23 mouse cellular contexts compared by ENCODE assay signal in the genomic region with DNA sequence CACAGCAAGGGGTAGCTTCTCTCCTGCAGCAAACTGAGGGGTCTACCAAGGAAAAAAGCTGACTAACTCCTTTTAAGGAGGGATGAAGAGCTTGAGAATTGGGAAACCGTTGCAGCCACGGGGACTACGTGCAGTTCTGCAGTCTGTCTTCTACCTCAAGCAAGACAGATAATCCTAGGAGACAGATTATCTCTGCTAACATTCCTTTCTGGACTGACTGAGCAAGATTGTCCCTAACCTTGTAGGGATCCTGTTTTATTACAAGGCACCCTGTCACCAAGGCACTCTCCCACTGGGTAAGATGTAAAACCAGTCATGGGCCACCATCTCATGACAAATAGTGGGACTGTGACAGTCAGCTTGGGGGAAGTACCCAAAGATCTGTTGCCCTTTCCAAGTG. TPM values are rescaled to one million over a fixed set of nuclear protein-coding genes. Genes with fewer than 3 reads are reported as not detected.
A peak's percentile ranks its signal among the peaks of the same experiment; 100 is the strongest.
DNase-seq lines count a peak whose midpoint lies in the region; ATAC-seq lines count a peak whose summit lies in the region.
"Had no signal": no experiment of that assay in that cellular context is flagged by ENCODE, and none has a peak within 500 bp of the region (broad histone marks: within the 10 kb centered on the region; RNA-seq: fewer than 3 reads in every experiment).

No protein-coding gene starts in this region.

- intact Hi-C loops in heart, postnatal 10 days (cut with DNase I) = loop anchor here (5.0 kb wide), 1 partner anchor 191 kb away; the partner anchor contains the start of gene Gimap3

- H3K27ac ChIP-seq in heart, embryonic 10.5 days = peak overlapping the region; percentile 84
- H3K27ac ChIP-seq in heart, embryonic 14.5 days (replicated peaks in 1 of 2; ENCODE audit: control insufficient read depth in 1 of 2, insufficient read depth in 1 of 2, low read depth in 2 of 2, low read length in 2 of 2) = peak overlapping the region; percentile 7 to 42
- no peak overlapping the region for H3K27ac ChIP-seq in midbrain, embryonic 11.5 days (ENCODE audit: low read depth, low read length)
- H3K27ac ChIP-seq in midbrain, embryonic 14.5 days (replicated peaks; ENCODE audit: low read depth, low read length) = no peak overlapping the region
- H3K27ac ChIP-seq in kidney, embryonic 14.5 days (ENCODE audit: low read depth, low read length) = no peak overlapping the region
- H3K27ac ChIP-seq: embryonic facial prominence, embryonic 12.5 days; forebrain, embryonic 15.5 days; hindbrain, embryonic 13.5 days; hindbrain, postnatal 0 days had no signal

- H3K9ac ChIP-seq in heart, embryonic 14.5 days (ENCODE audit: low read length) = no peak overlapping the region
- no peak overlapping the region for H3K9ac ChIP-seq in midbrain, embryonic 11.5 days (ENCODE audit: low read length)
- H3K9ac ChIP-seq in midbrain, embryonic 14.5 days (replicated peaks; ENCODE audit: low read length) = no peak overlapping the region
- H3K9ac ChIP-seq in kidney, embryonic 14.5 days (ENCODE audit: low read depth, low read length) = no peak overlapping the region
- H3K9ac ChIP-seq: embryonic facial prominence, embryonic 12.5 days; forebrain, embryonic 15.5 days; hindbrain, embryonic 13.5 days had no signal

- H3K4me2 ChIP-seq in heart, embryonic 14.5 days (ENCODE audit: low read length) = no peak overlapping the region
- no peak overlapping the region for H3K4me2 ChIP-seq in midbrain, embryonic 11.5 days
- no peak overlapping the region for H3K4me2 ChIP-seq in midbrain, embryonic 14.5 days (ENCODE audit: low read length)
- H3K4me2 ChIP-seq in kidney, embryonic 14.5 days (replicated peaks; ENCODE audit: low read depth, low read length) = no peak overlapping the region
- H3K4me2 ChIP-seq: embryonic facial prominence, embryonic 12.5 days; forebrain, embryonic 15.5 days; hindbrain, embryonic 13.5 days had no signal

- ATAC-seq in heart, embryonic 14.5 days (ENCODE audit: insufficient number of reproducible peaks, insufficient read depth, low FRiP score, low read depth) = no peak
- ATAC-seq in midbrain, embryonic 11.5 days (ENCODE audit: low FRiP score) = no peak
- ATAC-seq in midbrain, embryonic 14.5 days (ENCODE audit: low FRiP score, low TSS enrichment) = no peak
- ATAC-seq in kidney, embryonic 14.5 days (ENCODE audit: low FRiP score, low TSS enrichment) = no peak

- no peaks in the 10 kb centered on the region for H3K9me3 ChIP-seq in heart, embryonic 10.5 days
- H3K9me3 ChIP-seq in heart, embryonic 14.5 days (ENCODE audit: control insufficient read depth, low read length) = no peaks in the 10 kb centered on the region
- no peaks in the 10 kb centered on the region for H3K9me3 ChIP-seq in midbrain, embryonic 11.5 days (ENCODE audit: control insufficient read depth, low read length)
- H3K9me3 ChIP-seq in midbrain, embryonic 14.5 days (ENCODE audit: control insufficient read depth, low read length) = no peaks in the 10 kb centered on the region
- H3K9me3 ChIP-seq in kidney, embryonic 14.5 days (ENCODE audit: control insufficient read depth, low read length) = no peaks in the 10 kb centered on the region
- H3K9me3 ChIP-seq: embryonic facial prominence, embryonic 12.5 days; forebrain, embryonic 15.5 days; hindbrain, embryonic 13.5 days had no signal

- no peaks in the 10 kb centered on the region for H3K36me3 ChIP-seq in heart, embryonic 10.5 days
- no peaks in the 10 kb centered on the region for H3K36me3 ChIP-seq in heart, embryonic 14.5 days (ENCODE audit: control insufficient read depth, insufficient read depth, low read length)
- no peaks in the 10 kb centered on the region for H3K36me3 ChIP-seq in midbrain, embryonic 11.5 days (ENCODE audit: control insufficient read depth, insufficient read depth, low read length)
- no peaks in the 10 kb centered on the region for H3K36me3 ChIP-seq in midbrain, embryonic 14.5 days (ENCODE audit: control insufficient read depth, insufficient read depth, low read length)
- no peaks in the 10 kb centered on the region for H3K36me3 ChIP-seq in kidney, embryonic 14.5 days (ENCODE audit: control insufficient read depth, insufficient read depth, low read length)
- H3K36me3 ChIP-seq: embryonic facial prominence, embryonic 12.5 days; forebrain, embryonic 15.5 days; hindbrain, embryonic 13.5 days had no signal

- no peaks in the 10 kb centered on the region for H3K27me3 ChIP-seq in heart, embryonic 10.5 days (ENCODE audit: insufficient read depth, poor library complexity, severe bottlenecking)
- no peaks in the 10 kb centered on the region for H3K27me3 ChIP-seq in heart, embryonic 14.5 days (ENCODE audit: control insufficient read depth, insufficient read depth, low read length)
- no peaks in the 10 kb centered on the region for H3K27me3 ChIP-seq in midbrain, embryonic 11.5 days (ENCODE audit: control insufficient read depth, insufficient read depth, low read length)
- no peaks in the 10 kb centered on the region for H3K27me3 ChIP-seq in midbrain, embryonic 14.5 days (ENCODE audit: control insufficient read depth, insufficient read depth, low read length)
- H3K27me3 ChIP-seq in kidney, embryonic 14.5 days (ENCODE audit: control insufficient read depth, insufficient read depth, low read length) = no peaks in the 10 kb centered on the region
- H3K27me3 ChIP-seq: embryonic facial prominence, embryonic 12.5 days; forebrain, embryonic 15.5 days; hindbrain, embryonic 13.5 days had no signal

- H3K4me1 ChIP-seq in heart, embryonic 10.5 days = peaks cover 29% of the 10 kb centered on the region
- peaks cover 16 to 30% of the 10 kb centered on the region in 2 experiments for H3K4me1 ChIP-seq in heart, embryonic 14.5 days (ENCODE audit: control insufficient read depth in 2 of 2, insufficient read depth in 2 of 2, low read length in 2 of 2)
- no peaks in the 10 kb centered on the region for H3K4me1 ChIP-seq in midbrain, embryonic 11.5 days (ENCODE audit: control insufficient read depth, insufficient read depth, low read length)
- no peaks in the 10 kb centered on the region for H3K4me1 ChIP-seq in midbrain, embryonic 14.5 days (ENCODE audit: control insufficient read depth, insufficient read depth, low read length)
- H3K4me1 ChIP-seq in kidney, embryonic 14.5 days (ENCODE audit: control insufficient read depth, insufficient read depth, low read length) = peaks cover 18% of the 10 kb centered on the region; the same call in 1 of the 2 replicates
- H3K4me1 ChIP-seq: forebrain, embryonic 15.5 days; hindbrain, embryonic 13.5 days had no signal

- no peak overlapping the region for H3K4me3 ChIP-seq in heart, embryonic 10.5 days
- no peak overlapping the region for H3K4me3 ChIP-seq in heart, embryonic 14.5 days (ENCODE audit: control insufficient read depth in 1 of 2, insufficient read depth in 1 of 2, low read depth in 1 of 2, low read length in 2 of 2)
- no peak overlapping the region for H3K4me3 ChIP-seq in midbrain, embryonic 11.5 days (ENCODE audit: low read depth, low read length)
- H3K4me3 ChIP-seq in midbrain, embryonic 14.5 days (replicated peaks; ENCODE audit: low read depth, low read length) = no peak overlapping the region
- no peak overlapping the region for H3K4me3 ChIP-seq in kidney, embryonic 14.5 days (ENCODE audit: low read length)
- H3K4me3 ChIP-seq: embryonic facial prominence, embryonic 12.5 days; forebrain, embryonic 15.5 days; hindbrain, embryonic 13.5 days had no signal

- no peak for DNase-seq in heart, embryonic 10.5 days (ENCODE audit: low spot score)
- no peak for DNase-seq in heart, postnatal 10 days
- DNase-seq in heart, adult 9 months (ENCODE audit: low spot score in 2 of 2) = no peak
- peak; percentile 31 for DNase-seq in midbrain, embryonic 11.5 days (ENCODE audit: low spot score, missing footprints)
- no peak for DNase-seq in midbrain, embryonic 14.5 days
- DNase-seq: cerebellum, adult 11-12 months; gastrocnemius, postnatal 36 days; kidney, adult 11 months had no signal

- 13% methylated on average over 3 of the region's 3 CpGs for WGBS in heart, embryonic 10.5 days
- WGBS in heart, embryonic 14.5 days = 8% methylated on average over 3 of the region's 3 CpGs
- 23% methylated on average over 3 of the region's 3 CpGs for WGBS in midbrain, embryonic 11.5 days
- WGBS in midbrain, embryonic 14.5 days = 17% methylated on average over 3 of the region's 3 CpGs
- WGBS in kidney, embryonic 14.5 days = 77% methylated on average over 3 of the region's 3 CpGs

RNA-seq across cellular contexts. Expression of gene Gm45021, which starts 8.2 kb away (rescaled TPM):
- not detected in 2 replicates for polyA plus RNA-seq in heart, embryonic 10.5 days (2016; fragmentation: Nextera tagmentation; extraction: Ambion mirVana)
- total RNA-seq in heart, postnatal 10 days (2021) = not detected
- 1.3 TPM in 1 of 2 replicates, not detected in the other for polyA plus RNA-seq in heart, embryonic 14.5 days (2014; fragmentation: Nextera tagmentation; extraction: Ambion mirVana)
- not detected in 2 replicates for polyA plus RNA-seq in midbrain, embryonic 11.5 days (2014; fragmentation: Nextera tagmentation; extraction: Ambion mirVana)
- polyA plus RNA-seq in midbrain, embryonic 14.5 days (2014; fragmentation: Nextera tagmentation; extraction: Ambion mirVana) = not detected in 2 replicates
- not detected in 2 replicates for polyA plus RNA-seq in kidney, embryonic 14.5 days (2014; fragmentation: Nextera tagmentation; extraction: Ambion mirVana)
- total RNA-seq: adrenal gland, postnatal 10 days; adrenal gland, postnatal 4 days; gastrocnemius, adult 8-10 months; gastrocnemius, postnatal 36 days; hematopoietic stem cell, adult 5-6 weeks; hindbrain, postnatal 0 days; MEL had no signal
- polyA plus RNA-seq: brain, embryonic 14.5 days; C2C12; embryonic facial prominence, embryonic 12.5 days; forebrain, embryonic 11.5 days; forebrain, embryonic 15.5 days; hindbrain, postnatal 0 days; intestine, embryonic 14.5 days had no signal

RNA-seq across cellular contexts. Expression of gene Rarres2, which starts 8.7 kb away (rescaled TPM):
- polyA plus RNA-seq in heart, embryonic 10.5 days (2016; fragmentation: Nextera tagmentation; extraction: Ambion mirVana) = 10.5 and 18.2 TPM in 2 replicates
- 100 to 1,000 TPM in 1 of 2 experiments, 10 to 100 TPM in 1; 86.7 to 106 TPM for total RNA-seq in heart, postnatal 10 days (2021)
- polyA plus RNA-seq in heart, embryonic 14.5 days (2014; fragmentation: Nextera tagmentation; extraction: Ambion mirVana) = 39.4 and 45.3 TPM in 2 replicates
- 1.4 and 1.6 TPM in 2 replicates for polyA plus RNA-seq in midbrain, embryonic 11.5 days (2014; fragmentation: Nextera tagmentation; extraction: Ambion mirVana)
- polyA plus RNA-seq in midbrain, embryonic 14.5 days (2014; fragmentation: Nextera tagmentation; extraction: Ambion mirVana) = 1.5 and 3.6 TPM in 2 replicates
- polyA plus RNA-seq in kidney, embryonic 14.5 days (2014; fragmentation: Nextera tagmentation; extraction: Ambion mirVana) = 44.2 and 59.0 TPM in 2 replicates
- total RNA-seq: hematopoietic stem cell, adult 5-6 weeks; MEL had no signal

RNA-seq across cellular contexts. Expression of gene Repin1, which starts 12.4 kb away (rescaled TPM):
- polyA plus RNA-seq in heart, embryonic 10.5 days (2016; fragmentation: Nextera tagmentation; extraction: Ambion mirVana) = 31.9 and 33.2 TPM in 2 replicates
- total RNA-seq in heart, postnatal 10 days (2021) = 10 to 100 TPM; 24.3 to 27.7 TPM
- polyA plus RNA-seq in heart, embryonic 14.5 days (2014; fragmentation: Nextera tagmentation; extraction: Ambion mirVana) = 23.4 and 25.4 TPM in 2 replicates
- 39.9 and 44.1 TPM in 2 replicates for polyA plus RNA-seq in midbrain, embryonic 11.5 days (2014; fragmentation: Nextera tagmentation; extraction: Ambion mirVana)
- 44.3 and 47.0 TPM in 2 replicates for polyA plus RNA-seq in midbrain, embryonic 14.5 days (2014; fragmentation: Nextera tagmentation; extraction: Ambion mirVana)
- polyA plus RNA-seq in kidney, embryonic 14.5 days (2014; fragmentation: Nextera tagmentation; extraction: Ambion mirVana) = 32.6 and 47.0 TPM in 2 replicates
- total RNA-seq: MEL had no signal

RNA-seq across cellular contexts. Expression of gene Gm44965, which starts 12.5 kb away (rescaled TPM):
- polyA plus RNA-seq in heart, embryonic 10.5 days (2016; fragmentation: Nextera tagmentation; extraction: Ambion mirVana) = 0.49 TPM in 1 of 2 replicates, not detected in the other
- 1 to 10 TPM in 1 of 2 experiments, not detected in 1; 5.4 TPM for total RNA-seq in heart, postnatal 10 days (2021)
- 0.84 TPM in 1 of 2 replicates, not detected in the other for polyA plus RNA-seq in heart, embryonic 14.5 days (2014; fragmentation: Nextera tagmentation; extraction: Ambion mirVana)
- not detected in 2 replicates for polyA plus RNA-seq in midbrain, embryonic 11.5 days (2014; fragmentation: Nextera tagmentation; extraction: Ambion mirVana)
- 0.94 TPM in 1 of 2 replicates, not detected in the other for polyA plus RNA-seq in midbrain, embryonic 14.5 days (2014; fragmentation: Nextera tagmentation; extraction: Ambion mirVana)
- polyA plus RNA-seq in kidney, embryonic 14.5 days (2014; fragmentation: Nextera tagmentation; extraction: Ambion mirVana) = 0.77 TPM in 1 of 2 replicates, not detected in the other
- total RNA-seq: hindbrain, postnatal 0 days; MEL had no signal
- polyA plus RNA-seq: brain, embryonic 14.5 days; embryonic facial prominence, embryonic 12.5 days; forebrain, embryonic 15.5 days; hindbrain, embryonic 13.5 days; intestine, embryonic 14.5 days had no signal

RNA-seq across cellular contexts. Expression of gene Zfp775, which starts 20.6 kb away (rescaled TPM):
- polyA plus RNA-seq in heart, embryonic 10.5 days (2016; fragmentation: Nextera tagmentation; extraction: Ambion mirVana) = 7.7 and 8.9 TPM in 2 replicates
- 1 to 10 TPM; 5.8 to 5.9 TPM for total RNA-seq in heart, postnatal 10 days (2021)
- 5.4 and 6.3 TPM in 2 replicates for polyA plus RNA-seq in heart, embryonic 14.5 days (2014; fragmentation: Nextera tagmentation; extraction: Ambion mirVana)
- 7.8 and 9.3 TPM in 2 replicates for polyA plus RNA-seq in midbrain, embryonic 11.5 days (2014; fragmentation: Nextera tagmentation; extraction: Ambion mirVana)
- polyA plus RNA-seq in midbrain, embryonic 14.5 days (2014; fragmentation: Nextera tagmentation; extraction: Ambion mirVana) = 14.6 and 17.5 TPM in 2 replicates
- polyA plus RNA-seq in kidney, embryonic 14.5 days (2014; fragmentation: Nextera tagmentation; extraction: Ambion mirVana) = 5.7 and 6.6 TPM in 2 replicates
- total RNA-seq: MEL had no signal

Comparison
In these comparisons a context has a peak if more than half of its experiments do, and no peak if none do; other contexts are left out.
1. H3K27ac ChIP-seq: peak in heart, embryonic 10.5 days (single experiment) and heart, embryonic 14.5 days (2 of 2); none in midbrain, embryonic 11.5 days (single experiment), midbrain, embryonic 14.5 days (single experiment) and kidney, embryonic 14.5 days (single experiment).